Comparison of ENCODE assay signal across 8 mouse cellular contexts in genomic region chr8:34679565-34680291, GRCm38 (mm10).
DNase-seq lines count a peak whose midpoint lies in the region; ATAC-seq and TF ChIP-seq lines count a peak whose summit lies in the region.

No protein-coding gene starts in this region.

- H3K4me3 ChIP-seq in embryonic facial prominence, embryonic 12.5 days: no peak overlapping the region
- no peak overlapping the region for H3K4me3 ChIP-seq in heart, embryonic 16.5 days (ENCODE audit: low read length)
- no peak overlapping the region; the same call in 1 of the 2 replicates for H3K4me3 ChIP-seq in lung, postnatal 0 days (ENCODE audit: low read depth, low read length)

- no peak overlapping the region for H3K9ac ChIP-seq in embryonic facial prominence, embryonic 12.5 days
- 0 out of 2 replicates have a peak overlapping the region, but pooled peaks have one; percentile 11 for H3K9ac ChIP-seq in heart, embryonic 16.5 days (ENCODE audit: low read length)
- H3K9ac ChIP-seq in lung, postnatal 0 days (replicated peaks; ENCODE audit: low read depth): no peak overlapping the region

- peak; percentile 68 to 79 for DNase-seq in left cerebral cortex, adult 18-20 months (ENCODE audit: low spot score in 2 of 2)
- no peak for DNase-seq in left cerebral cortex, adult 11 months (ENCODE audit: low spot score)
- peak; percentile 73 for DNase-seq in kidney, postnatal 10 days
- DNase-seq in lung, postnatal 0 days (ENCODE audit: low spot score): peak; percentile 70
- DNase-seq in right cerebral cortex, postnatal 14 days: peak; percentile 41
- no peak for DNase-seq in thymus, postnatal 0 days (ENCODE audit: low spot score)

- TF ChIP-seq EP300 in lung, postnatal 0 days (IDR thresholded peaks at IDR 0.05): peak; percentile 32; the same call in 1 of the 2 replicates

- H3K36me3 ChIP-seq in embryonic facial prominence, embryonic 12.5 days: no peaks in the 10 kb centered on the region
- H3K36me3 ChIP-seq in heart, embryonic 16.5 days (ENCODE audit: control insufficient read depth, insufficient read depth): no peaks in the 10 kb centered on the region
- H3K36me3 ChIP-seq in lung, postnatal 0 days (ENCODE audit: insufficient read depth, low read length): no peaks in the 10 kb centered on the region

- peak overlapping the region; percentile 33 for H3K4me2 ChIP-seq in embryonic facial prominence, embryonic 12.5 days (replicated peaks)
- H3K4me2 ChIP-seq in heart, embryonic 16.5 days (ENCODE audit: low read depth, low read length): peak overlapping the region; percentile 38
- peak overlapping the region; percentile 47 for H3K4me2 ChIP-seq in lung, postnatal 0 days (replicated peaks; ENCODE audit: low read depth, low read length)

- TF ChIP-seq CTCF in lung, postnatal 0 days (IDR thresholded peaks at IDR 0.05): no peak

- no peaks in the 10 kb centered on the region for H3K27me3 ChIP-seq in embryonic facial prominence, embryonic 12.5 days
- H3K27me3 ChIP-seq in heart, embryonic 16.5 days (ENCODE audit: control insufficient read depth, insufficient read depth, low read length): no peaks in the 10 kb centered on the region
- H3K27me3 ChIP-seq in lung, postnatal 0 days (replicated peaks; ENCODE audit: insufficient read depth, low read length): no peaks in the 10 kb centered on the region

- WGBS in embryonic facial prominence, embryonic 12.5 days: 22% methylated on average over 14 of the region's 14 CpGs
- WGBS in heart, embryonic 16.5 days: 27% methylated on average over 14 of the region's 14 CpGs
- WGBS in lung, postnatal 0 days: 30% methylated on average over 14 of the region's 14 CpGs

- H3K27ac ChIP-seq in embryonic facial prominence, embryonic 12.5 days: no peak overlapping the region
- peak overlapping the region; percentile 2; the same call in 1 of the 2 replicates for H3K27ac ChIP-seq in heart, embryonic 16.5 days (ENCODE audit: low read length)
- H3K27ac ChIP-seq in lung, postnatal 0 days (ENCODE audit: low read length): peak overlapping the region; percentile 48

- H3K4me1 ChIP-seq in embryonic facial prominence, embryonic 12.5 days: peaks cover 6% of the 10 kb centered on the region
- H3K4me1 ChIP-seq in heart, embryonic 16.5 days (ENCODE audit: control insufficient read depth, insufficient read depth, low read length): no peaks in the 10 kb centered on the region
- H3K4me1 ChIP-seq in lung, postnatal 0 days (ENCODE audit: insufficient read depth, low read depth, low read length): no peaks in the 10 kb centered on the region

- ATAC-seq in embryonic facial prominence, embryonic 12.5 days (ENCODE audit: insufficient number of reproducible peaks, insufficient read depth, low FRiP score, low TSS enrichment): peak; percentile 75; the same call in 1 of the 2 replicates
- peak; percentile 41; the same call in 1 of the 2 replicates for ATAC-seq in heart, embryonic 16.5 days (replicated peaks; ENCODE audit: extremely low read depth, insufficient read depth, low FRiP score)
- peak; percentile 90 for ATAC-seq in lung, postnatal 0 days

- no peaks in the 10 kb centered on the region for H3K9me3 ChIP-seq in embryonic facial prominence, embryonic 12.5 days
- H3K9me3 ChIP-seq in heart, embryonic 16.5 days (replicated peaks; ENCODE audit: control insufficient read depth, low read length): no peaks in the 10 kb centered on the region
- H3K9me3 ChIP-seq in lung, postnatal 0 days (ENCODE audit: low read length): no peaks in the 10 kb centered on the region

Comparison
In these comparisons a context has a peak if more than half of its experiments do, and no peak if none do; other contexts are left out.
1. DNase-seq: peak in left cerebral cortex, adult 18-20 months (2 of 2), kidney, postnatal 10 days (single experiment), lung, postnatal 0 days (single experiment) and right cerebral cortex, postnatal 14 days (single experiment); none in left cerebral cortex, adult 11 months (single experiment) and thymus, postnatal 0 days (single experiment).
2. Peak in every context shown above with its lines, with median percentiles within 50 percentile points of each other: ATAC-seq and H3K4me2 ChIP-seq.